1 mouse cellular context compared by ENCODE assay signal in the genomic region with DNA sequence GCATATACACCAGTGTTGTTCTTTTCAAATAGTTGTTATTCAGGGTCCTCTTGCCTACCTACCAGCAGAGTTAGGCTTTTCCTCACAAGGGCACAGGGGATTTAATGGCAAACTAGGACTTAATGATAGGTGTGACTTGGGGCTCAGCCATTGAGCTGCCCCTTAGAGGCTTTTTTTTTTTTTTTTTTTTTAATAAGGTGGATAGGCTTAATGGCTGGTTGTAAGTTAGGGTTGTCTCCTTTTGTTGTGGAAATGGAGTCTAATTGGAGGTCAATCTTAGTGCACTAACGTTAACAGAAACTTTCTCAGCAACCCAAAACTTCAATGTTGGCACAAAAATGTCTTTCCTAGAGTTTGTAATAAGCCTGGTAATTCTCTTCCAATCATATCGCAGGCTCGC.
TF ChIP-seq lines count a peak whose summit lies in the region.

No protein-coding gene starts in this region.

TF ChIP-seq in CH12.LX, 34 proteins besides CTCF, POLR2A, EP300 and RAD21 (continued from another document):
- TF ChIP-seq MAX (IDR thresholded peaks at IDR 0.05; ENCODE audit: low read length) (no peak), JUND (conservative IDR thresholded peaks at IDR 0.05; ENCODE audit: low read depth, low read length) (no peak)
